Mouse (Mus musculus) lung, postnatal 0 days (tissue): ENCODE measurements around the gene Plpp7. TPM values are rescaled to one million over a fixed set of nuclear protein-coding genes. Genes with fewer than 3 reads are reported as not detected.

ENCODE experiments used
- ATAC-seq: fragments of 200-750 bp; cut with Nextera tagmentation; 2 replicates; pipeline ENCODE4 v1.8.0; 2017; ENCODE audit warnings: moderate library complexity
- DNase-seq: peaks from one replicate; pipeline ENCODE4 v3.0.0-alpha.2; 2016; ENCODE audit warnings: low spot score
- H3K27ac ChIP-seq: fragments of 300-500 bp; sonication (generic); 2 replicates; pipeline ENCODE4 v1.5.1; 2014; ENCODE audit warnings: antibody characterized with exemption, mild to moderate bottlenecking, low read length, mixed read lengths
- H3K27me3 ChIP-seq: fragments of 300-500 bp; sonication (generic); replicated peaks from 2 replicates; pipeline ENCODE4 v1.6.1; 2014; ENCODE audit warnings: low read length, mixed read lengths; ENCODE audit not compliant: insufficient read depth
- H3K36me3 ChIP-seq: fragments of 300-500 bp; sonication (generic); 2 replicates; pipeline ENCODE4 v1.6.1; 2014; ENCODE audit warnings: low read length, mixed read lengths; ENCODE audit not compliant: insufficient read depth
- H3K4me1 ChIP-seq: fragments of 300-500 bp; sonication (generic); 2 replicates; pipeline ENCODE4 v1.6.1; 2014; ENCODE audit warnings: antibody characterized with exemption, low read depth, low read length, mixed read lengths; ENCODE audit not compliant: insufficient read depth
- H3K4me2 ChIP-seq: fragments of 300-500 bp; sonication (generic); replicated peaks from 2 replicates; pipeline ENCODE4 v1.6.1; 2014; ENCODE audit warnings: low read depth, mild to moderate bottlenecking, low read length, moderate library complexity, mixed read lengths
- H3K4me3 ChIP-seq: fragments of 300-500 bp; sonication (generic); 2 replicates; pipeline ENCODE4 v1.5.1; 2014; ENCODE audit warnings: low read depth, low read length
- H3K9ac ChIP-seq: fragments of 300-500 bp; sonication (generic); replicated peaks from 2 replicates; pipeline ENCODE4 v1.6.1; 2014; ENCODE audit warnings: low read depth, mild to moderate bottlenecking
- H3K9me3 ChIP-seq: fragments of 300-500 bp; sonication (generic); 2 replicates; pipeline ENCODE4 v1.6.1; 2016; ENCODE audit warnings: low read length, mixed read lengths
- CTCF ChIP-seq: IDR thresholded peaks from 2 replicates; pipeline ENCODE4 v1.5.1; 2016; ENCODE audit warnings: antibody characterized with exemption, mild to moderate bottlenecking
- EP300 ChIP-seq: IDR thresholded peaks from 2 replicates; pipeline ENCODE4 v1.6.1; 2016; ENCODE audit warnings: antibody characterized with exemption, mild to moderate bottlenecking, control low read depth
- WGBS: fragments of 180-500 bp; shearing (Covaris S2); extraction: QIAGEN DNeasy Blood & Tissue Kit; methylation state at CpG from one replicate; pipeline ENCODE4 v1.1.7; 2014; 5-methylcytosine and 5-hydroxymethylcytosine counted together
- polyA plus RNA-seq: library from polyadenylated mRNA; unstranded; fragments of >200 nt; fragmentation: Nextera tagmentation; extraction: Ambion mirVana; gene quantifications from 2 replicates; pipeline ENCODE4 v1.2.1, GENCODE M21; 2015

Gene Plpp7
- polyA plus RNA-seq, 1 experiment from 2014 or later = 2.4 TPM

DNA sequence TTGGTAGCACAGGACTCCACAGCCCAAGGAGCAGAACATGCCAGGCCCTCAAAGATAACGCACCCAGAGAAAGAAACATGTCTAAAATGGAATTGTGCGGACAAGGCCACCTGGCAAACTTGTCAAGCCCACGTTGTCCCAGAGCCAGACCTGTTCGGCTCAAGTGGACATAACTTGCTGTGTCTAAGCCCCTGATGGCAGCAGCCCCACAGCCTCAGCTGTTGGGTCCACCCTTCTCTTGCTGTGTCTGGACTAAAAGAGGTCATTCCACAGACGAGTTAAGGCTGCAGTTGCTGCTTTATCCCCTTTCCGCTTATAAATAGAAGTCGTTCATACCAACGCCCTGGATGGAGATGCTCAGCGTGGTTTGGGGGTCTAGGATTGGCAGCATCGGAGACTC, 38.8 kb upstream of the Plpp7 start:
- Histone ChIP-seq H3K27me3 (no peaks in the 10 kb centered on the region), H3K36me3 (peaks cover 9% of the 10 kb centered on the region; the same call in 1 of the 2 replicates), H3K9ac (no peak overlapping the region), H3K27ac (no peak overlapping the region), H3K4me3 (no peak overlapping the region), H3K4me1 (no peaks in the 10 kb centered on the region), H3K4me2 (no peak overlapping the region), H3K9me3 (no peaks in the 10 kb centered on the region)
- ATAC-seq (no peak), DNase-seq (no peak)
- TF ChIP-seq CTCF (no peak), EP300 (no peak)
- 81% methylated on average over 10 of the region's 10 CpGs for WGBS

- Histone ChIP-seq H3K27me3 (no peaks in the 10 kb centered on the region), H3K9me3 (no peaks in the 10 kb centered on the region), H3K4me2 (no peak overlapping the region), H3K4me1 (no peaks in the 10 kb centered on the region), H3K9ac (no peak overlapping the region), H3K36me3 (peaks cover 1% of the 10 kb centered on the region; the same call in 1 of the 2 replicates), H3K4me3 (no peak overlapping the region), H3K27ac (no peak overlapping the region)
- no peak for DNase-seq
- no peak for TF ChIP-seq CTCF
- TF ChIP-seq EP300 = no peak
- no peak for ATAC-seq
- 55% methylated on average over 2 of the region's 2 CpGs for WGBS
These were observed 38.0 kb upstream of the Plpp7 start for GRCm38 (mm10) chr2:32057360-32057759.

DNA sequence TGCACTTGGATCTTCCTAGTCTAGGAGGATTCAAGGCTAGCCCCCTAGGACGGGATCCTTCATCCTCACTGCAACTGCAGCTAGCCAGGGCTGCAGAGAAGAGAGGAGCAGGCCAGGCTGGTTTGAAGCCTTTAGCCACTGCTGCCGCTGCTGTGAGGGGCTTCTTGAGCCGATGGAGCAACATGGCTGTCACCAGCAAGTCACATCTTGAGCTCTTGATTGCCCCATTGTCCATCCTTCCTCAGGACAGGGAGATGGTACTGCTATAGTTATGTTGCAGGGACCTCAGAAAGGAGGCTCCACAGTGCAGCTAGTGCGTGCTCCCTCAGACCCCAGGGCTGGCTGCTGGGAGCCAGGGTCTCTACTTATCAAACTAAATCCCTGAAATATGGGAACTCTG, 37.5 kb upstream of the Plpp7 start:
- DNase-seq = no peak
- no peak for ATAC-seq
- TF ChIP-seq EP300 (no peak), CTCF (no peak)
- 83% methylated on average over 4 of the region's 4 CpGs for WGBS
- H3K27me3 ChIP-seq = no peaks in the 10 kb centered on the region
- H3K9ac ChIP-seq = no peak overlapping the region
- no peak overlapping the region for H3K27ac ChIP-seq
- H3K36me3 ChIP-seq = no peaks in the 10 kb centered on the region
- H3K4me3 ChIP-seq = no peak overlapping the region
- no peak overlapping the region for H3K4me2 ChIP-seq
- H3K9me3 ChIP-seq = no peaks in the 10 kb centered on the region
- H3K4me1 ChIP-seq = no peaks in the 10 kb centered on the region

DNA sequence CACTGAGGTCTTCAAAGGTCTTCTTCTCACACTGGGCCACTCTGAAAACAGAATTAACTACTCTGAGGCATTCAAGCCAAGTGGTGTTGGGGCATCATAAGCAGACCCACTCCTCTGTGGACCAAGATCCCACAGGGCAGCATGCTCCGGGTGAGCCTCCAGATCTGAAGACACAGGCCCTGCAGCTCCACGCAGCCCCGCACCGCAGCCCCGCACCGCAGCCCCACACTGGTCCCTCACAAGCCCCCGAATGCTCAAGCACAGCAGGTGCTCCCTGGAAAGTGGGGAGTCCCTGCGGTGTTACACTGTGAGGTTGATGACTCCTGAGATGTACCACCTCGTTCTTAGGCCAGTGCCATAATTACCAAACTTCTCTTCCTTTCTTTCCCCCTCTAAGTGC, 37.1 kb upstream of the Plpp7 start:
- Histone ChIP-seq H3K4me3 (no peak overlapping the region), H3K27me3 (no peaks in the 10 kb centered on the region), H3K36me3 (no peaks in the 10 kb centered on the region), H3K9me3 (no peaks in the 10 kb centered on the region), H3K9ac (no peak overlapping the region), H3K4me2 (no peak overlapping the region), H3K27ac (no peak overlapping the region), H3K4me1 (no peaks in the 10 kb centered on the region)
- WGBS = 72% methylated on average over 9 of the region's 9 CpGs
- no peak for TF ChIP-seq CTCF
- no peak for TF ChIP-seq EP300
- ATAC-seq (no peak), DNase-seq (no peak)

DNA sequence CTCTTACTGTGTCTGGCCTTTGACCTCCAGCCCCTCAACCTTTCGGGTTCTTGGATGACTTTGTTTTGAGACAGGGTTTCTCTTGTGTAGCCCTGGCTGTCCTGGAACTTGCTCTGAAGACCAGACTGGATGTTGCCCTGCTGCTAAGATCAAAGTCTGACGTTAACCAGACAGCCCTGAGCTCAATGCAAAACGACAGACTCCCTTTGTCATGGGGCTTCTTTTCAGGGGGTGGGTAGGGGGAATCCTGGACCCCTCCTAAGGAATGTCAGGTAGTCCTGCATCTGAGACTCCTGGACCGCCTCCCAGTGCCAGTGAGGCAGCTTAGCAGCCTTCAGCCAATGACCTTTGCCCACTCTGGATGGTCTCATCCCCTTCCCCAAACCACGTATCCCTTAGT, 36.6 kb upstream of the Plpp7 start:
- Histone ChIP-seq H3K4me3 (no peak overlapping the region), H3K9ac (no peak overlapping the region), H3K27ac (no peak overlapping the region), H3K9me3 (no peaks in the 10 kb centered on the region), H3K4me1 (no peaks in the 10 kb centered on the region), H3K27me3 (no peaks in the 10 kb centered on the region), H3K36me3 (no peaks in the 10 kb centered on the region), H3K4me2 (no peak overlapping the region)
- ATAC-seq (no peak), DNase-seq (no peak)
- WGBS = 41% methylated on average over 5 of the region's 5 CpGs
- TF ChIP-seq EP300 (no peak), CTCF (no peak)

DNA sequence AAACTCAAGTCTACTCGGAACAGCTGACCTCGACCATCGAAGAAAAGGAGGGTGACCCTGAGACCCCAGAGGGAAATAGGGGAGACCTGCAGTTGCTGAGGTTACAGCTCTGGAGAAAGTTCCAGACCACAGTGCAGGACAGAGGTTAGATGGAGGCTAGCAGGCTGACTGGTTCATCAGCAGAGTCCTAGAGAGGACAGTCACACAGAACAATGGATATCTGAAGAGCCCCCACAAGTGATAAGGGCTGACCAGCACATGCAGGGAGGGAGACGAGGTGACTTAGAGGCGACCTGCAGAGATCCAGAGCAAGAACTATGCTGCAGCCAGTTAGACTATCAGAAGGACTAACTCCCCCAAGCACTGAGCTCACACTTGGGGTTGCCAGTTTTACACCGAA, 35.7 kb upstream of the Plpp7 start:
- H3K4me3 ChIP-seq = no peak overlapping the region
- ATAC-seq = no peak
- no peak overlapping the region for H3K9ac ChIP-seq
- H3K4me2 ChIP-seq = no peak overlapping the region
- no peaks in the 10 kb centered on the region for H3K27me3 ChIP-seq
- no peaks in the 10 kb centered on the region for H3K4me1 ChIP-seq
- no peak overlapping the region for H3K27ac ChIP-seq
- 73% methylated on average over 6 of the region's 6 CpGs for WGBS
- H3K36me3 ChIP-seq = no peaks in the 10 kb centered on the region
- no peaks in the 10 kb centered on the region for H3K9me3 ChIP-seq
- no peak for TF ChIP-seq CTCF
- DNase-seq = no peak

GRCm38 (mm10) chr2:32060228-32060805, 35.0 kb upstream of the Plpp7 start:
- 57% methylated on average over 6 of the region's 6 CpGs for WGBS
- Histone ChIP-seq H3K9me3 (no peaks in the 10 kb centered on the region), H3K9ac (no peak overlapping the region), H3K4me1 (no peaks in the 10 kb centered on the region), H3K4me2 (no peak overlapping the region), H3K27me3 (no peaks in the 10 kb centered on the region), H3K27ac (no peak overlapping the region), H3K4me3 (no peak overlapping the region), H3K36me3 (no peaks in the 10 kb centered on the region)
- no peak for TF ChIP-seq CTCF
- TF ChIP-seq EP300 = no peak
- DNase-seq (no peak), ATAC-seq (no peak)
